Mouse (Mus musculus) heart, adult 10 weeks (tissue): ENCODE data around the gene Rem1. TPM values are rescaled to one million over a fixed set of nuclear protein-coding genes. Genes with fewer than 3 reads are reported as not detected.

Experiments used
- polyA plus RNA-seq: library from polyadenylated mRNA; stranded (reverse); fragments of 350-450 nt; fragmentation: Illumina TruSeq; extraction: RNeasy Lipid Tissue Mini Kit (QIAGEN cat#74804); gene quantifications from one replicate; pipeline ENCODE4 v1.2.3, GENCODE M21; 2014; ENCODE audit warnings: low read depth, low replicate concordance

Rem1 gene
- 7.0 TPM for polyA plus RNA-seq

GRCm38 (mm10) chr2:152626774-152627591, at the start of gene Rem1:
Rem1 (plus strand) TSS chr2:152626951.

DNA sequence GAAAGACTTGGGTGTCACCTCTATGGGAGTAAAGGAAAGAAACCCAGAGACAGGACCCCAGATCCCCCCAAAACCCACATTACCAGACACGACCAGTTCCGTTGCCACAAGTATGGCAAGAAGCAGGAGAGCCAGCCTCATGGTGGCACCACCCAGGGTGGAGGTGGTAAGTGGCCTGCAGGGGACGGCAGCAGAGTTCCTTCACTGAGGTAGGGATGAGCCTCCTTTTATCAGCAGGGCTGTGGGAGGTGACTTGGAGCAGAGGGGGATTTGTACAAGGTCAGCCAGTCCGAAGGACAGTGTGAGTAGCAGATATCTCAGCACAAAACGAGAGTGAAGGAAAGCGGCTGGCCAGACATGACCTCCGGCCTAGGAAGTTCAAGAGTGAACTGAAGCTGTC, 46.6 kb upstream of the Rem1 start, which contains the start of gene Defb19:
Defb19 (minus strand) TSS at position 206 of the 400 bp plus-strand sequence.

DNA sequence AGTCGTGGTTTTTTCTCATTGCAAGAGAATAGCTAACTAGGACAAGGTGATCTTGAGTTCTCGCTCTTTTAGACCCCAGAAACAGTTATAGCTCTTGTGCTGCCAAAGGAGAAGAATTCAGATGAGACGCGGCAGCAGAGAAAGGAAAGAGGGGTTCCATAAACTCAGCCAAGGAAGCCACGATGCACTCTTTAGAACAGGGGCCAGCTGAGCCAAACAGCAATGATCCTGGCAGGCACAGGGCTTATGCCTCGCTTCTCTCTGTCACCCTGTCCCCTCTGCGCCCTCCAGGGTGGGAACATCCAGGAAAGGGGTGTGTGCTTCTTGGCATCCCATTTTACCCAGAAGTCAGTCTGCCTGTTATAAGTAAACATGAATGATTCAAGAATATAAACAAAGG, 27.5 kb upstream of the Rem1 start, which contains the start of gene Defb45:
Defb45 (minus strand) TSS at position 101 of the 400 bp plus-strand sequence.

DNA sequence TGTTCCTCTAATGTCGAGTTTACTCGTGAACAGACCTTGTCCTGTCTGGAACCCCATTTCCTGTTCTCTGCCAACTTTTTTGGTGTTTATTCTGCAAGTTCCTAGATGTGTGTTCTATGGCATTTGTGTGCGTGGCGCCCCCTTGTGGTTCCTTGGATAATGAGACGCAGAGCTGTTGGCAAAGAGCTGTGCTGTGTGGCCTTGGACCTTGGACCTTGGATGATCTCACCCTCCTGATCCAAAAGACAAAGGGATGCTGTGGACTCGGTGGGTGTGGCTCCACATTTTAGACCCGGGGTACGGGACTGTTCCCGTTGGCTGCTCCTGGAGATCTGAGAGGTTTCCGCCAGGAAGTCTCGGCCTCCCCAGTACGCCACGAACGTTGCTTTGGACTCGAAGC, 22.7 kb upstream of the Rem1 start, which contains the start of gene Defb36:
Defb36 (plus strand) TSS at position 271 of the 400 bp plus-strand sequence.

DNA sequence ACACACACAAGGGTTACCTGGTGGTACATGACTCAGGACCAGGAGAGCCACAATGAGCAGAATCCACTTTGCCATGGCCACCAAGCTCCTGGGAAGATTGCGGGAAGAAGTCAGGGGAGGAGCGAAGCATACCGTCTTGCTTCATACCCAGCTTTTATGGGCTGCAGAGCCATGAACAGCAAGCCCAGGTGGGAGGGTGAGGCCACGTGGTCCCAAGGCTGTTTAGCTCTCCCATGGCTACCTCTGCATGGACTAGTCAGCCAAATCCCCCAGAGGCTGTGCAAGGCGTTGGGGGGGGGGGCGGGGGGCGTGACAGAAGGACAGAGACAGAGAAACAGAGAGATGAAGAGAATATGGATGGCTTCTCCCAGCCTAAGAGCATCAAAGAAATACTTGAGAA, 3.8 kb upstream of the Rem1 start, which contains the start of gene Defb25:
Defb25 (minus strand) TSS at position 101 of the 400 bp plus-strand sequence.

GRCm38 (mm10) chr2:152669256-152669638, 42.5 kb downstream of the Rem1 start, which contains the start of gene H13:
H13 (plus strand) TSS chr2:152669461.

Other genes starting within 250 kb of the Rem1 start
- 5.4 TPM for gene Sox12, start 228.9 kb upstream of the Rem1 start, polyA plus RNA-seq
- 4.6 TPM for gene Zcchc3, start 211.9 kb upstream of the Rem1 start, polyA plus RNA-seq
- 4.6 TPM for gene 6820408C15Rik, start 211.4 kb upstream of the Rem1 start, polyA plus RNA-seq
- gene Defb23, start 162.3 kb upstream of the Rem1 start, polyA plus RNA-seq, result not detected
- not detected for gene Defb20, start 149.9 kb upstream of the Rem1 start, polyA plus RNA-seq
- gene Defb22, start 136.8 kb upstream of the Rem1 start, polyA plus RNA-seq, result not detected
- gene Defb26, start 115.3 kb upstream of the Rem1 start, polyA plus RNA-seq, result not detected
- not detected for gene Defb28, start 108.7 kb upstream of the Rem1 start, polyA plus RNA-seq
- not detected for gene Defb29, start 86.9 kb upstream of the Rem1 start, polyA plus RNA-seq
- gene Gm17416, start 57.6 kb upstream of the Rem1 start, polyA plus RNA-seq, result not detected
- gene Defb21, start 54.2 kb upstream of the Rem1 start, polyA plus RNA-seq, result not detected
- gene Defb19, start 46.6 kb upstream of the Rem1 start, polyA plus RNA-seq, result not detected
- gene Defb45, start 27.6 kb upstream of the Rem1 start, polyA plus RNA-seq, result not detected
- gene Defb36, start 22.6 kb upstream of the Rem1 start, polyA plus RNA-seq, result not detected
- not detected for gene Defb25, start 3.9 kb upstream of the Rem1 start, polyA plus RNA-seq
- gene H13, start 42.5 kb downstream of the Rem1 start, polyA plus RNA-seq, result 35.5 TPM
- gene Mcts2, start 60.1 kb downstream of the Rem1 start, polyA plus RNA-seq, result 16.7 TPM
- 95.2 TPM for gene Id1, start 109.3 kb downstream of the Rem1 start, polyA plus RNA-seq
- 20.2 TPM for gene Cox4i2, start 127.2 kb downstream of the Rem1 start, polyA plus RNA-seq
- gene Bcl2l1, start 204.8 kb downstream of the Rem1 start, polyA plus RNA-seq, result 36.1 TPM
- gene Tpx2, start 221.0 kb downstream of the Rem1 start, polyA plus RNA-seq, result 0.84 TPM